Mouse (Mus musculus) thymus, postnatal 14 days (tissue): ENCODE measurements around the gene Tdrd7.

ENCODE experiments used
- DNase-seq: peaks from one replicate; pipeline ENCODE4 v3.0.0; 2021

Gene Tdrd7

GRCm38 (mm10) chr4:45972951-45973350 is 7.8 kb downstream of the Tdrd7 start:
- no peak for DNase-seq

DNA sequence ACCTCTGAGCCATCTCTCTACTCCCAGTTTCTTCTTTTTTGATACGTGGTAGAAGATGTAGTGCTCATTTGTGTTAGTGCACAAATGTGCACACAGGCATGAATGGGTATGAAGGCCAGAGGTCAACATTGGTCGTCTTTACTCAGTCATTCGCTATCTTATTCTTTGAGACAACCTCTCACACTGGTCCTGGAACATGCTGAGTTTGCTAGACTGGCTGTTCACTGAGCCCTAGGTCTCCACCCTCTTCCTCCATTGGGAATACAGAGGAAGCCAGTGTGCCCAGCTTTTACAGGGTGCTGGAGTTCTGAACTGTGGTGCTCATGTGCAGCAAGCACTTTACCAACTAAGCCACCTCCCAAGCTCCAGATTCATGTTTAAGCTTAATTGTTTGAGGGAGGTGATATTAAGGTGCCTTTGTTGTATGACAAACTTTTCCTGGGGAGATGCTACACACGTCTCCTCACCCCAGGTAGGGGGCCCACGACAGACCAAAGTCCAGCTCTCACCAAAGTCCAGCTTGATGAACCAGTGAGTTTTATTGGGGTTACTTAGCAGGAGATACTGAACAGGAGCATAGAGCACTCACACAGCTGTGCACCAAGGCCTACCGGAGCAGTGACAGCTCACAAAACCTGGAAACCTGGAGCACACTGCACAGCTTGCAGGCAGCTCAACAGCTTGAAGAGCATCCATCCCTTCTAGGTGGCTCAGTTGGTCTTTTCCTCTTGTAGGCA is 12.0 kb downstream of the Tdrd7 start:
- DNase-seq, result no peak

DNA sequence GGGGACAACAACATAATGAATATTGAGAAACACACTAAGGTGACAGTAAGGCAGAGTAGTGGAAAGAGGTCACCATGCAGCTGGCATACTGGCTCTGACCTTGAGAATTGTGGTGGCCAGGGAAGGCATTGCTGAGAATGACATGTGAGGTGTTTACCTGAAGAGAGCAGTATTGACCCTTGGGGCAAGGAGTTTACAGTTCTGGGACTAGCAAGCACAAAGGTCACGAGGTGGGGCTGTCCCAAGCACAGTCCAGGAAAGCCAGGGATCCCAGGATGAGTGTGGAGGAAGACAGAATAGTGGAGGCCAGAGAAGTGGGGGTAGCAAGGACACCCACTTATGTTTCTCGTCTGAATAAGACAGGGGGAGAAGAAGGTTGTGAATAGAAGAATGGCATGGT is 14.8 kb downstream of the Tdrd7 start:
- DNase-seq, result no peak

GRCm38 (mm10) chr4:45981054-45981453 is 15.9 kb downstream of the Tdrd7 start:
- no peak for DNase-seq

DNA sequence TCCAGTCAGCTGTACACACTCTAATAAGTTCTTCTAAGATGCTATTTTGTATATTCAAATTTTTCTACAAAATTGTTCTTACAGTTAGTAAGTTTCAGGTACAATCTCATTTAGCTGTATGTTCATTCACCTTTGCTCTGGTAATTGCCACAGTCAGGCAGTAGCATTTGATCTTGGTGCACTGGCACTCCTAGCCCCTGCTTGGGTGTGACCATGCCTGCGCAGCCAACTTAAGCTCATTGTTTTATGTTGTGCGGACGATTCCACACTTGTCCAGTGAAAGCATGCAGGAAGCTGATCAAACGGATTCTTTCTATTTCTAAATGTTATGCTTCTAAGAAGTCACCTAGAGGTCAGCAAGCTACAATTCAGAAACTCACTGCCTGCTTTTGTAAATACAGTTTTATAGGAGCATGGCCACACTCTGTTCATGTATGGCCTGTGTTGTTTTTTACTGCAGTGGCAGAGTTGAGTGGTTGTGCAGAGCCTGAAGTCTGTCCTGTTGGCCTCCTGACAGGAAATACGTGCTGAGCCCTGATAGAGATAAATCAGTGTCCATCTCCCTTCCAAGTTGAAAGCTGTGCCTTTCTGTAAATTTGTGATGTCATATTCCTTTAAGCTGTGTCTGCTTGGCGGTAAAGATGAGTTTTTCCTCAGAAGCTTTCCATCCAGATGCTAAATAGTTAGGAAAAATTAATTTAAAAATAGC is 25.4 kb downstream of the Tdrd7 start:
- no peak for DNase-seq

- DNase-seq, result no peak
Measured at GRCm38 (mm10) chr4:45998536-45998935, 33.4 kb downstream of the Tdrd7 start.

DNA sequence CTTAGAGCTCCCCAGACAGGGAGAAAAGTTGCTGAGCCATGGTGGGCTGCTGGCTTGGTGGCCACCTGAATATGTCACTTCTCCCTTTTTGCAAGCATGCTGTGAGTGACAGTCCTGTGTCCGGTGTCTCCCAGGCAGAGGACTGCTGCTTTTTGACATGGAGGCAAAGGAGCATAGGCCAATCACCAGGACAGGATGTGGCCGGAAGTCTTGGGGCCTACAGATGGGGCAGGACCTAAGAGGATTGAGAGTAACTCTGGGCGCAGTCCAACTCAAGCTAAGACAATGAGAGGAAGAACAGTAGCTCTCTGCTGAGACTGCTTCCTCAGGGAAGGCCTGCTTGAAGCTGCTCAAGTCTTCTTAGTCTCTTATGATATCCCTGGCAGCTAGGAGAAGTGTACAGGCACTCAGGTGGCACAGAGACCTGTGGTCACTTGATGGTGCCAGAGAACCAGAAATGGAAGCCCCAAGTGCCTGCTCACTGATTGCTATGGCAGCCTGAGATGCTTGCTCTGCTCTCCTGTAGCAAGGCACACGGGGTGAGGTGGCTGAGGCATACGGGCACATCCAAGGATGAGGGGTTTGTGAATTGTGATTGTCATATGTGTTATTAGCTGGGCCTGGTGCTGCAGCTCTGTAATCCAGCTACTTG is 43.1 kb downstream of the Tdrd7 start:
- no peak for DNase-seq

DNA sequence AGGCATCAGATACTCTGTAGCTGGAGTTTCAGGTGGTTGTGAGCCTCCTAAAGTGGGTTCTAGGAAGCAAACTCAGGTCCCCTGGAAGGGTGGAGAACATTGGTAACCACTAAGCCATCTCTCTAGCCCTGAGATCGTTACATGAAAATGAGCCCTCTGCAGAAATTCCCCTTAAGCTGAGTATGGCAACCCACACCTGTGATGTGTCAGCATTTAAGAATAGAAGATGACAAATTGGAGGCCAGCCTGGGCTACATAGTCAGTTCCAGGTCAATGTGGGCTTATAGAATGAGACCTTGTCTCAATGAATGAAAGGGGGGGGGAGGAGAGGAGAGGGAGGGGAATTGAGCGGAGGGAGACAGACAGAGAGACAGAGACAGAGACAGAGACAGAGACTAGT is 46.6 kb downstream of the Tdrd7 start:
- no peak for DNase-seq

DNA sequence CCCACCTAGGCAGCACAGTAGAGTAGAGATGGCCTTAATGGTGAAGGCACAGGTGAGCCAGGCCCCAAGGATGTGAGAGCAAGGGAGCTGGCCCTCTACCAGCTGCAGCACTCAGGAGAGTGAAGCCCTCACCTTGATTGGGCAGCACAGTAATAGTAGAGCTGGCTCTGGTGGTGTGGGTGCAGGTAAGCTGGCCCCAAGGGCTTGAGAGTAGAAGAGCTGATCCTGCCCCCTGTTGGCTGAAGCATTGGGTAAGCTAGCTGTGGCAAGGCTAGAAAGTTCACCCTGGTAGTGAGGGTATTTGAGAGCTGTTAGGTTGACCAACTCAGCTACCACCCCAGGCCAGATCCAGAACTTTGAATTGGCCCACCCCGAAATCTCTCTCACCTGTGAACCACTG is 50.5 kb downstream of the Tdrd7 start:
- DNase-seq, result no peak

DNA sequence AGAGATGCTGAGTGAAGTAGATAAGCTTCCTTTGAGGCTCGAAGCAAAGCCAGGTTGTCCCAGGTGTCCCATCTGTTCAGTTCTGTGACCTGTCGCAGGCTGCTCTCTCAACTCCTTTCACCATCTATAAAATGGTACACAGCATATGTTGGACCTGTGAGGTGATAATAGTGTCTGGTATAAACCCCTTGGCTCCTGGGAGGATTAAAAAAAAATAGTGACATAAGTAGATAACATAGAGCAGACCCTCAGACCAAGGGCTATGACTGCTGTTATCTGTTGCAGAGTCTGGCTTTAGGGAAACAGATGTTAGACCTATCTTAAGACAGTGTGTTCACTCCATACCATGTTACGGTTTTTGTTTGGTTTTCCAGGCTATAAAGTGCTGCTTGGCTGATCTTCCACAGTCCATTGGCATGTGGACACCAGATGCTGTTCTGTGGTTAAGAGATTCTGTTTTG is 57.9 kb downstream of the Tdrd7 start:
- no peak for DNase-seq

DNA sequence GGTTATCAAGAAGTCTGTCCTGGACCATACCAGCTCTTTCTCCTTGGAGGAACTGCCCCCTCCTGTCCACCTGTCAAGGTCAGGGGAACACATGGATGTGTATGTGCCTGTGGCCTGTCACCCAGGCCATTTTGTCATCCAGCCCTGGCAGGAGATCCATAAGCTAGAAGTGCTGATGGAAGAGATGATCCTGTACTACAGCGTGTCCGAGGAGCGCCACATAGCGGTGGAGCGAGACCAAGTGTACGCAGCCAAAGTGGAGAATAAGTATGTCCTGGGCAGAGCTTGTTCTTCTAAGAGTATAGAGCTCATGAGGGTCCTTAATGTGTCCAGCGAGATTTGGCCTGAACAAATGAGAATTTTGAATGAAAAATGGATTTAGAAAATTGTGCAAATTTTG is 60.8 kb downstream of the Tdrd7 start:
- no peak for DNase-seq

GRCm38 (mm10) chr4:46028224-46028623 is 63.1 kb downstream of the Tdrd7 start:
- DNase-seq, result no peak

GRCm38 (mm10) chr4:46028781-46029180 is 63.6 kb downstream of the Tdrd7 start:
- no peak for DNase-seq

- DNase-seq, result no peak
Measured at GRCm38 (mm10) chr4:46029552-46029951, 64.4 kb downstream of the Tdrd7 start.

DNA sequence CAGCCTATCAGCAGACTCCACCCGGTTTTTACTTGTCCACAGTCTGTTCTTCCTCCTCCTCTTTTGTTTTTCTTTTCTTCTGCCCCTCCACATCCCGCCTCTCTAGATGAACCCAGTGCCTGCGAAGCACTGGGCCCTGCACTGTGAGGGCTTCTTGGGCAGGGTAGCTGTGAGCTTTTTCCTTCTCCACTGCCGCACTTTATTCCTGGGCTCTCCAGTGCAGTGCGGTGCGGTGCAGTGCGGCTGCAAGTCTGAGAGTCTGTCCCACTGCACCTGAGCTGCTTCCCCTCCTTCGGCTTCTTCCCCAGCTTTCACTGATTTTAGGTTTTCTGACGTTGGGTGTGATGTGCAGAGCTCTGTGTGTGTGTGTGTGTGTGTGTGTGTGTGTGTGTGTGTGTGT is 67.3 kb downstream of the Tdrd7 start:
- DNase-seq, result no peak

GRCm38 (mm10) chr4:46033197-46033596 is 68.1 kb downstream of the Tdrd7 start:
- DNase-seq, result no peak

DNA sequence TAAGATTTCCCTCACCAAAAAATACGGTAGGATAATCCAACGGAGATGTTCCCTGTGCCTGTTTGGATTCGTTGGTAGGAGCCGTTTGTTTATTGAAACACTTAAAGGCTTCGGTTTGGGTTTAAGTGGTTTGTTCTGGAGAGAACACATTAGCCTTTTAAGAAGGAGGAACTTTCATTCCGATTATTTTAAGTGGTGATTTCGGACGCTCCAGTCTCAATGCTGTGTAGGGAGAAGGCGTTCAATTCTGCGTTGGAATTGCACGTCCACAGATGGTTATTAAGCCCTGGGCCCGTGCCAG is 73.4 kb downstream of the Tdrd7 start:
- no peak for DNase-seq

DNA sequence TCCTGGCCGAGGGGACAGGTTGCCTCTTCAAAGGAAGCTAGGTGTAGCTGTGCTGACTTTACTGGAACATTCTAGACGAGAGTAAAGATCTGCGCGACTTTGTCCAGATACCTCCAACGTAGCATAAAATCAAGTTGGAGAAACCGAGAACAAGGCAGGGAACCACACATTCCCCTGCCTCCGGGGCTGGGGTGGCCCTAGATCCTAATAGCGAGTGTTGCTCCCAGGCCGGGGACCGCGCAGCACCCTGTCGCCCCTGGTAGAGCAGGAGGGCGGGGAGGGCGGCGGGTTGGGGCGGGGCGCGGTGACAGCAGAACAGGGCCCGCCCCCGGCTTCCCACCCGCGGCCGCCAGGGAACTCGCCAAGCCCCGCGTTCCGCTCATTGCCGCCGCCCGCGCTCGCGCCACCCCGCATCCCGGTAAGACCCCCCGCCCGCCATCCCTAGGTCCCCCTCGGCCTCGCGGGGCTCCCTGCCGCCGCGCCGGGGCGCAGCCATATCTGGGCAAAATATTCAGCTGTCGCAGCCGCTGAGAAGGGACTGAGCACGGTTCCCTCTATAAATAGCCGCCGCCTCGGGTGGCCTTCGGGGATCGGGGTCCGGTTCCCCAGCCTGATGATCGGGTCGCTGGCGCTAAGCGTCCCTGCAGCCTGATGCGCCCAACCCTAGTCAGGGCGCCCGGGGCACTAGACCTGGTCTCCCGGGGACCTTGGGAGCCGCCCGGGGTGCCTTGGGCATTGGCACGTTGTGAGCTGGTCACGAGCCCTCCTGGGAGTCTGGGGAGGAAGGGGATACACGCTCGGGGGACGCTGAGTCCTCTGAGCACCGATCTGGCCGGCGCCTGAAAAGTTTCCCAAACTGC is 74.0 kb downstream of the Tdrd7 start, which contains the start of gene Tmod1:
Tmod1 (plus strand) TSS at position 44 of the 860 bp plus-strand sequence.
- peak; percentile 69 for DNase-seq

DNA sequence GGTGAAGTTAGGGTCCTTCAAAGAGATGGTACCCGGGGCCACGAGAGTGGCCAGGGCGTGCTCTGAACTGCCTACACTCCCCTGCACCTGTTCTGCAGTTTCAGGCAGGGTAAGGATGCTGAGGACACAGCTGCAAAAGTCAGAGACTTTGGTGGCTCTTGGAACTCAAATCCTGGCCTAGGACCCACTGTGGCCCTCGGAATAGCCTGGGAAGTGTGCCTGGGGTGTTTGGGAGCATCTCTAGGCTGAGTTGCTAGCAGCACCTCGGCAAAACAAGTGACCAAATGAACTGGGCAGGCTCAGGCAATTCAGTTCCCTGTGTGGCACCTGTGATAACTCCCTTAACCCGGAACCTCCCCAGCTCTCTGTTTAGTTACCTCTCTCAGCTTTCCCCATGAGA is 74.8 kb downstream of the Tdrd7 start:
- no peak for DNase-seq

DNA sequence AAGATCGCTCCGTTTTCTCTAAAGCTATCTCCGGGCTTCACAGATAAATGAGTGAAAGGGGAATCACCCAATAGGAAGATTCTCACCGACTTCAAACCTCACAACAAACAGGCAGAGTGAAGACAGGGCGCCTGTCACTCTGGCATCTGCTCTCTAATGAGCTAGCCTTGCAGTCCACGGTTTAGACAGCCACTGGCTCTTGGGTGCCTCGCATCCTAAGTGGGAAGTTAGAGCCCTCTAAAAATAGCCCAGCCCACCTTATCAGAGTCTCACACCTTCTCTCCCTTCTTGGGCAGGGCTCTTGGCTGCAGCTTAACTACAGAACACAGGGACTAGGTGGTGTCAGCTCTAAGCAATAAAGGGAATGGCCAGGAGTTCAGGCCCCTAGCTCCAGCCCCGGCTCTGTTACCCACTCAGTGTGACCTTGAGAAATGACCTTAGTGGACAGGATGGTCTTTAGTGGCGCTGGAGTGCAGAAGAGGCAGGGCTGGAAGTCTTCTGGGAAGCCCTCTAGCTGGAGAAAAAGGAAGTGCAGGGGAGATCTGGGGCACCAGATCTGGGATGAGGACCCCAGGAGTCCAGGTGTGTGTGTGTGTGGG is 75.6 kb downstream of the Tdrd7 start:
- DNase-seq, result peak; percentile 19

- no peak for DNase-seq
Measured at GRCm38 (mm10) chr4:46041761-46042504, 76.8 kb downstream of the Tdrd7 start.

- DNase-seq, result no peak
Measured at GRCm38 (mm10) chr4:46042505-46042850, 77.3 kb downstream of the Tdrd7 start.
